Mouse (Mus musculus): ENCODE measurements around the gene Ash1l. TPM values are rescaled to one million over a fixed set of nuclear protein-coding genes. Genes with fewer than 3 reads are reported as not detected.

Gene Ash1l
- 10 to 100 TPM; 59.9 to 62.0 TPM for total RNA-seq (2021)

- intact Hi-C loops (cut with DNase I) = no loop called here
- peak; percentile 52 to 85 for DNase-seq (ENCODE audit: extremely low spot score in 1 of 2, low spot score in 2 of 2)
These were observed at the start of gene Ash1l, which contains the start of gene Dap3 for GRCm38 (mm10) chr3:88950576-88951326. Ash1l (plus strand) TSS chr3:88950622. Dap3 (minus strand) TSS chr3:88951181.

GRCm38 (mm10) chr3:88904803-88905202 is 45.6 kb upstream of the Ash1l start:
- no peak for DNase-seq (ENCODE audit: extremely low spot score in 1 of 2, low spot score in 2 of 2)
- intact Hi-C loops (cut with DNase I) = no loop called here

GRCm38 (mm10) chr3:88905209-88905608 is 45.2 kb upstream of the Ash1l start:
- intact Hi-C loops (cut with DNase I) = no loop called here
- DNase-seq (ENCODE audit: extremely low spot score in 1 of 2, low spot score in 2 of 2) = no peak

- intact Hi-C loops (cut with DNase I) = no loop called here
These were observed 44.7 kb upstream of the Ash1l start for GRCm38 (mm10) chr3:88905741-88906140.

GRCm38 (mm10) chr3:88906393-88907159 is 43.8 kb upstream of the Ash1l start:
- intact Hi-C loops (cut with DNase I) = no loop called here
- no peak for DNase-seq (ENCODE audit: extremely low spot score in 1 of 2, low spot score in 2 of 2)

More at GRCm38 (mm10) chr3:88905741-88906140, 44.7 kb upstream of the Ash1l start:
- no peak for DNase-seq (ENCODE audit: extremely low spot score in 1 of 2, low spot score in 2 of 2)

- intact Hi-C loops (cut with DNase I) = no loop called here
These were observed 37.8 kb upstream of the Ash1l start for GRCm38 (mm10) chr3:88912585-88912984.

GRCm38 (mm10) chr3:88913511-88914383 is 36.7 kb upstream of the Ash1l start, which contains the start of gene Msto1:
Msto1 (minus strand) TSS chr3:88913999.
- intact Hi-C loops (cut with DNase I) = no loop called here
- peak; percentile 91 to 96 for DNase-seq (ENCODE audit: extremely low spot score in 1 of 2, low spot score in 2 of 2)

More at GRCm38 (mm10) chr3:88912585-88912984, 37.8 kb upstream of the Ash1l start:
- no peak for DNase-seq (ENCODE audit: extremely low spot score in 1 of 2, low spot score in 2 of 2)

- intact Hi-C loops (cut with DNase I) = no loop called here
- no peak for DNase-seq (ENCODE audit: extremely low spot score in 1 of 2, low spot score in 2 of 2)
These were observed 36.0 kb upstream of the Ash1l start for GRCm38 (mm10) chr3:88914384-88914810.

GRCm38 (mm10) chr3:88918981-88919380 is 31.4 kb upstream of the Ash1l start:
- intact Hi-C loops (cut with DNase I) = no loop called here

GRCm38 (mm10) chr3:88921411-88921810 is 29.0 kb upstream of the Ash1l start:
- no peak for DNase-seq (ENCODE audit: extremely low spot score in 1 of 2, low spot score in 2 of 2)
- intact Hi-C loops (cut with DNase I) = no loop called here

More at GRCm38 (mm10) chr3:88918981-88919380, 31.4 kb upstream of the Ash1l start:
- DNase-seq (ENCODE audit: extremely low spot score in 1 of 2, low spot score in 2 of 2) = no peak

- DNase-seq (ENCODE audit: extremely low spot score in 1 of 2, low spot score in 2 of 2) = no peak
- intact Hi-C loops (cut with DNase I) = no loop called here
These were observed 26.3 kb upstream of the Ash1l start for GRCm38 (mm10) chr3:88923989-88924591.

GRCm38 (mm10) chr3:88925651-88926050 is 24.8 kb upstream of the Ash1l start:
- no peak for DNase-seq (ENCODE audit: extremely low spot score in 1 of 2, low spot score in 2 of 2)
- intact Hi-C loops (cut with DNase I) = no loop called here

- intact Hi-C loops (cut with DNase I) = no loop called here
- DNase-seq (ENCODE audit: extremely low spot score in 1 of 2, low spot score in 2 of 2) = no peak
These were observed 20.9 kb upstream of the Ash1l start for GRCm38 (mm10) chr3:88929501-88929900.

- intact Hi-C loops (cut with DNase I) = no loop called here
- DNase-seq (ENCODE audit: extremely low spot score in 1 of 2, low spot score in 2 of 2) = no peak
These were observed 11.4 kb upstream of the Ash1l start for GRCm38 (mm10) chr3:88939071-88939470.

- DNase-seq (ENCODE audit: extremely low spot score in 1 of 2, low spot score in 2 of 2) = peak in 1 of 2 experiments; percentile 23
- intact Hi-C loops (cut with DNase I) = loop anchor here (5.0 kb wide), 1 partner anchor 93 kb away; no protein-coding TSS in a partner anchor
These were observed 10.7 kb upstream of the Ash1l start for GRCm38 (mm10) chr3:88939749-88940148.

GRCm38 (mm10) chr3:88942316-88942880 is 8.0 kb upstream of the Ash1l start:
- intact Hi-C loops (cut with DNase I) = loop anchor here (5.0 kb wide), 1 partner anchor 90 kb away; no protein-coding TSS in a partner anchor
- no peak for DNase-seq (ENCODE audit: extremely low spot score in 1 of 2, low spot score in 2 of 2)

- intact Hi-C loops (cut with DNase I) = loop anchor here (5.0 kb wide), 1 partner anchor 88 kb away; no protein-coding TSS in a partner anchor
These were observed 6.3 kb upstream of the Ash1l start for GRCm38 (mm10) chr3:88944109-88944508.

More at GRCm38 (mm10) chr3:88944109-88944508, 6.3 kb upstream of the Ash1l start:
- DNase-seq (ENCODE audit: extremely low spot score in 1 of 2, low spot score in 2 of 2) = no peak
